Mouse (Mus musculus): Measurements from ENCODE around the gene Homer2.

Gene Homer2

GRCm38 (mm10) chr7:81592686-81593085 is 114.6 kb downstream of the Homer2 start:
- no peak for DNase-seq (ENCODE audit: low spot score in 2 of 2)

DNA sequence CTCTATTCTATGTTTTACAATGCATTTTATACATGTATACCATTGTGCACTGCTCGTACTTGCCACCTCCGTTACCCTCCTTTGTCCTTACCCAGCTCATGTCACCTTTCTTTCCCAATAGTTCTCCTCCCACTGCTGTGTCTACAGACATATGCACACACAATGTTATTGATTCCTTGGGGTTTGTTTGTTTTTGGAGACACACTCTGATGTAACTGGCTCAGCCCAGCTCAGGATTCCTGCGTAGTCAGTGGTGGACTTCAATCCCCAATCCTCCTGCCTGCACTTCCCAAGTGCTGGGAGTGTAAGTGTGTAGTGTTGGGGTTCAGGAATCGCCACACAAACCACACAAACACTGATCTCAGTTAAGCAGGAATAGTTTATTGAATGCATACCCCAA is 120.1 kb downstream of the Homer2 start:
- no peak for DNase-seq (ENCODE audit: low spot score in 2 of 2)

- no peak for DNase-seq (ENCODE audit: low spot score in 2 of 2)
Observed at GRCm38 (mm10) chr7:81585326-81585725, 122.0 kb downstream of the Homer2 start.

DNA sequence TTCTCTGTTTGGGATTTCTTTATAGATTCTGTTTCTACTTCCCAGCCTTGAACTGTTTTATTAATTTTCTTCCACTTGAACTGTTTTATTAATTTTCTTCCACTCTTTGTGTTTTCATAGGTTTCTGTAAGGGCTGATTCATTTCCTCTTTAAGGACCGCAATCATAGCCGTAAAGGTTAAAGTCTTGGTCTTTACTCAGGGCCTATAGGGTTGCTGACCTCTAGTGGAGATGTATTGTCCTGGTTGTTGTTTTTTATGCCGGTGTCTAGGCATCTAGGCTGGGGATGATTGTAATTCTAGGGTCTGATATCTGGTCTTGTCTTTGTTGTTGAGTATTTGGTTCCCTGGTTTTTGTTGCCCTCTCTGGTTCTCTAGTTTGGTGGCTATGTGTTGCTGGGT is 123.8 kb downstream of the Homer2 start:
- no peak for DNase-seq (ENCODE audit: low spot score in 2 of 2)

GRCm38 (mm10) chr7:81579312-81579711 is 128.0 kb downstream of the Homer2 start:
- DNase-seq (ENCODE audit: low spot score in 2 of 2), result no peak

DNA sequence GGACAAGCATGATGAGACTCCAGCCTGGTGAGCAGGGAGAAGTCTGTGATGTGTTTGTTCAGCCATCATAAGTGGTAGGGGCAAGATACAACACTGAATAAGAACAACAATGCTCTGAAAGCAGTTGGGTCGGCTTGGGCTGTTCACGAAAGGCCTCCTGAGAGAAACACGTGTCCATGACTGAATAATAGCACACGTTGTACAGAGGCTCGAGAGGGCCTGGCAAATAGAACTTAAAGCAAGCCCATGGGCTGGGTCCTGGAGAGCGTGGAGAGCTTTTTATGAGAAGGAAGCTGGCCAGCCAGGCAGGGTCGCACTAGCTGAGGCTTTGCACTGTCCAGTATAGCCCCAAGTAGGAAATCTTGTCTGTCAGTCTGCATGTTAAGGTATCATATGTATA is 128.9 kb downstream of the Homer2 start:
- DNase-seq (ENCODE audit: low spot score in 2 of 2), result no peak

- no peak for DNase-seq (ENCODE audit: low spot score in 2 of 2)
Observed at GRCm38 (mm10) chr7:81577872-81578271, 129.5 kb downstream of the Homer2 start.

DNA sequence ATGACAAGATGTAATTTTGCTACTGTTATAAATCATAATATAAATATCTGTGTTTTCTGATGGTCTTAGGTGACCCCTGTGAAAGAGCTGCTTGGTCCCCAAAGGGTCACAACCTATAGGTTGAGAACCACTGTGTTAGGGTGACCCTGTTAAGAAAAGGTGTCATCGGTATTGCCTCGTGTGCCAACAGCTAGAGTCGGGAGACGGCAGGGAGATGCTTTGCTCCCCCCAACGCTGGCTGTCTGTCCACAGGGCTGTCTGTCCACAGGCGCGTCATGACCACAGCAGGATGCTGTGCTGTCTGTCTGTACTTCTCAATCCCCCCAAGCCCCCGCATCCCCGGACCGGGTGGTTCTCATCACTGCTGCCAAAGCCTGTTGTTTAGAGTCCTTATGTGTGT is 131.7 kb downstream of the Homer2 start:
- DNase-seq (ENCODE audit: low spot score in 2 of 2), result no peak

GRCm38 (mm10) chr7:81573821-81574220 is 133.5 kb downstream of the Homer2 start:
- no peak for DNase-seq (ENCODE audit: low spot score in 2 of 2)

- DNase-seq (ENCODE audit: low spot score in 2 of 2), result peak in 1 of 2 experiments; percentile 10
Observed at GRCm38 (mm10) chr7:81573397-81573796, 133.9 kb downstream of the Homer2 start.

- DNase-seq (ENCODE audit: low spot score in 2 of 2), result no peak
Observed at GRCm38 (mm10) chr7:81572610-81573268, 134.6 kb downstream of the Homer2 start.

DNA sequence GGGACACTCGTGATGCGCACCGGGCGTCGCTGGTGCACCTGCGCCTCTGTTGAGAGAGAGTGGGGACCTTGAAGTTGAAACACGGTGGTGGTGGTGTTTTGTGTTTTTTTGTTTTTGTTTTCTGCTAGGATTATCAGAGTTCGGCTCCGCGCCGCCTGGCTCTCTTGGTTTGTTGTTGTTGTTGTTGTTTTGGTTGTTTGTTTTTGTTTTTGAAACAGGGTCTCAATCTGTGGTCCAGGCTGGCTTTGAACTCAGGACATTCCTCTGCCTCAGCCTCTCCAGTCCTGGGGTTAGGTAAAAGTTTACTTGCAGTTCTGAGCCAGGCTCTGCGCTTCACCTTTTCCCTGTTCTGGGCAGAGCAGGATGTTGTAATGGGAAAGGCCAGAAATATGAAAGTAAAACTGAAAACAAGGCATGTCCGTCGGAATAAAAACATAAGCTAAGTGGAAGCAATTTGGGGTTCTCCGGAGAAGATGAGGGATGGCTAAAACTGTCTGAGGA is 135.3 kb downstream of the Homer2 start:
- DNase-seq (ENCODE audit: low spot score in 2 of 2), result no peak

DNA sequence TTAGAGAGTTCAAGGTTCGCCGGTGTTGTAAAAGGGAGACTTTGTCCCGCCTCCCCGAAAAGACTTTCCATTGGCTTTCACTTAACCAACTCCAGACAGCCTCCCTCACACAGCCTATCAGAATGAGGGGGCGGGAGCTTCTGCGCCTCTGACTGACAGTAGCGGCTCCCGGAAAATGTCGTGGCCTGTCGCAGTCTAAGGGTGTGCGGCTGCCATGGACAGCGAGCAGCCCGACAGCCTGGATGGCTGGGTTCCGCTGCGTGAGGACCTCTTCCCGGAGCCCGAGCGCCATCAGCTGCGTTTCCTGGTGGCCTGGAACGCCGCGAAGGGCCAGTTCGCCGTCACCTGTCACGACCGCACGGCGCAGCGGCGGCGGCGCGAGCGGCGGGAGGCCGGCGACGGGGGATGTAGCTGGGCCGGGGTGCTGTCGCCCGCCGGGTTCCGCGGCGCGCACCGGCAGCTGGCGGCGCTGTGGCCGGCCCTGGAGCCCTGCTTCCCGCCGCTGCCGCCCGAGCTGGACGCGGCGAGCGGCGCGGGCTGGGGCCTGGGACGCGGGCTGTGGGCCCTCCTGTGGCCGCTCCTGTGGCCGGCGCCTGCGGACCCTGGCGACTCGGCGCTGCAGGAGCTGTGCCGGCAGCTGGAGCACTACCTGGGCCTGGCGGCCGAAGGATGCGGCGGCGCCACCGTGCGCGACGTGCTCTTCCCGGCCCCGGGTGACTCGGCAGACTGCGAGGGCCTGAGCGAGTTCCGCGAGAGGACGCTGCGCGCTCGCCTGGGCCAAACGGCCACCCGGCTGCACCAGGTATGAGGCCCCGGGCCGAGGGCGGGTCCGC is 136.0 kb downstream of the Homer2 start, which contains the start of gene Whamm:
Gene Whamm, plus strand, starts transcription at position 159 of the 833 bp plus-strand sequence.
- DNase-seq (ENCODE audit: low spot score in 2 of 2), result peak; percentile 81 to 88

DNA sequence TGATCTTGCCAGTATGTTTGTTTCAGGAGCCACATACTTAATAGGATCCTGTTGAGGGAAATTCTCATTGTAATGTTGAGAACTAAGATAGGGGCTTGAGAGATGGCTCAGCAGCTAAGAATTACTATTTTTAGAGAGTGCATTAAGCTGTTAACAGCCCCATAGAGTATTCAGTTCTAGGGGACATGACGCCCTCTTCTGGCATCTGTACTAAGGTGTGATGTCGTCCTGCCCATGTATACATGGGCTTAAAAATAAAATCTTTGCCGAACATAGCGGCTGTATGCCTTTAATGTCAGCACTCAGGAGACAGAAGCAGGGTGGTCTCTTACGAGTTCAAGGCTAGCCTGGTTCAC is 136.6 kb downstream of the Homer2 start:
- no peak for DNase-seq (ENCODE audit: low spot score in 2 of 2)

- no peak for DNase-seq (ENCODE audit: low spot score in 2 of 2)
Observed at GRCm38 (mm10) chr7:81570271-81570670, 137.1 kb downstream of the Homer2 start.

DNA sequence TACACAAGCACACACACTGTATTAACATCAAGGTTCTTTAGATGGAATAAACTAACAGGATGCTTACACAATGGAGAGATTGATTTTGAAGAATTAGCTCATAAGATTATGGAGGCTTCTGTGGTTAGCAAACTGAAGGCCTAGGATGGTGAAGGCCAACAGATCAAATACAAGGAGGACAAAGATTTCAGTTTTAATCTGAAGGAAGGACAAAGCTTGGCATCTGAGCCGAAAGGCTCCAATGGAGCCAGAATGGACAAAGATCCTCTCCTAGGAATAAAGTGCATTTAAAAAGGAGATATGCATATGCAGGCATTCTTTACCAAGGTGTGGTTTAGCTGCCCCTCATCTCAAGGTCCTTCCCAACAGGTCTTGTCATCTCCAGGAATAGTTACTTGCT is 137.5 kb downstream of the Homer2 start:
- DNase-seq (ENCODE audit: low spot score in 2 of 2), result no peak

DNA sequence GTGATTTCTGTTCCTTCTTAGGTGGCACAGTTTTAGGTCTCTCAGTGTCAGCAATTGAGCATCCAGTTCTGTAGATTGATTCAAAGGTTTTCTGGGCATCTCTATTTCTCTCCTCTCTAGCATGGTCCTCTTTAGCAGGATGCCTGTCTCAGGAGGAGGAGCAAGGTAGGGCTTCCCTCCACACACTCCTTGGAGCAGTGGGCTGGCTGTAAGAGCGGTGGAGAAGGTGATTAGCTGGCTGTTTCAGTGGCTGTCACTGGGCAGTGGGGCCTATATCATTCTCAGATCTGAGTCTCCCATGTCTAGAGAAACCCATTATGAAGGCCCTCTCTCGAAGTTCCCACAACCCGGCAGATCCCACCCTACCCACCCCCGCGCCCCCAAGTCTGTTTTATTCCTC is 139.9 kb downstream of the Homer2 start:
- no peak for DNase-seq (ENCODE audit: low spot score in 2 of 2)

DNA sequence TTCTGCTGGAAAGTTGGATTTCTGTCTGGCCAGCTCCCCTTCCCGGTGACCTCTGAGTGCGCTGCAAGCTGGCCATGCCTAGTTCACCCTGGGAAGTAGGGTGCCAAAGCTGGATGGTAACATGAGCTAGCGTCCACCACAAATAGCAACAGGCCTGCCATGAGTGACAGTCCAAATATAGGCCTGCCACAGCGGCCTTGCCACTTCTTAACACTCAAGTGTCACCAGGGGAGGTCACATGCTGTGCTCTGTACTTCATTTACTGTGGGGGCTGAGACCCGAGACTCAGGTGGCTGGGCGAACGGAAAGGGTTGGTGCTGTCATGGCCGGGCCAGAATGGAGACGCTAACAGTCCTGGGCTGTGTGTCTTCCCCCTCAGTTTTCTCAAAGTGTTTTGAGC is 140.4 kb downstream of the Homer2 start, which contains the start of gene Fsd2:
Gene Fsd2, minus strand, starts transcription at position 53 of the 400 bp plus-strand sequence.
- DNase-seq (ENCODE audit: low spot score in 2 of 2), result no peak

DNA sequence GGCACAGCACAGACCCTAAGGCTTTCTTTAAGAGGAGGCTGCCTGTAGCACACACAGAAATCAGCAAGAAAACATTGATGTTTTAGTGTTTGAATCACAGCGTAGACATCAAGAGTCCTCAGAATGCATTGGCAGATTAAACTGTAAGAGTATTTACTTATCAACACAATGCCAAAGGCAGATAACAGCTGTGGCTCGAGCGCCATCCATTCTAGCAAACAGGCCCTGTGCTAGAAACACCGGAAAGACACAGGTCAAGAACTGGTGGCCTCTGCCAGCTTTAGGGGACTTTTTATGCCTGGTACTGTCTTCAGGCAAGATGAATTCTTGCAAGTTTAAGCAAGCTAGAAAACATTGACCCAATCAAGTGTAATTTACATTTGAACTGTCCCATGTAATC is 141.0 kb downstream of the Homer2 start:
- no peak for DNase-seq (ENCODE audit: low spot score in 2 of 2)

DNA sequence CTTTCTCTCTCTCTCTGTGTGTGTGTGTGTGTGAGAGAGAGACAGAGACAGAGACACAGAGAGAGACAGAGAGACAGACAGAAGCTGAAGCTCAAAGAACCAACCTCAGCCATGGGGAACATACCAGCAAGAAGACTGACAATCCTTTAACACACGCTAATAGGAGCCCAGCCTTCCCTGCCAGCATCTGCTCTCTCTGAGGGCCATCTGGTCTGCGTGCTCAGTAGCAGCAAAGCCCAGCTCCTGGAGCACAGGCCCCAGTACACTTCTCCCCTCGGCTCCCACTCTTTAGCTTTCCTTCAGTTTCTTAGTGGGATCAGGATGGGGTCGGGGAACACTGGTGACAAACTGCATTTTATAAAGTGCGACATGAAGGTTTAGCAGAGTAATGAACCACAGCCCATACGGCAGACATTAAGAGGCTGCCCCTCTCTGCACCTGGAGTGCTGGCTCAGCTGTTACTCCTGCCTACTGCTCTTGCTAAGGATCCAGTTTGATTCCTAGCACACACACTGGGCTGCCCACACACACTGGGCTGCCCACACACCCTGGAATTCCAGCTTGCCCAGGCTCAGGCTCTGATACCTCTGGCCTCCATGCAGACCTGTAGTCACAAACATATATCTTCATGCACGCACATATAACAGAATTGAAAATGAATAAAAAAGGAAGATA is 141.8 kb downstream of the Homer2 start:
- no peak for DNase-seq (ENCODE audit: low spot score in 2 of 2)

- no peak for DNase-seq (ENCODE audit: low spot score in 2 of 2)
Observed at GRCm38 (mm10) chr7:81564766-81565165, 142.6 kb downstream of the Homer2 start.

GRCm38 (mm10) chr7:81563506-81564015 is 143.8 kb downstream of the Homer2 start:
- no peak for DNase-seq (ENCODE audit: low spot score in 2 of 2)
